Mouse (Mus musculus) stomach, adult 2 months (tissue): ENCODE results near the gene Ciao2a. TPM values are rescaled to one million over a fixed set of nuclear protein-coding genes. Genes with fewer than 3 reads are reported as not detected.

Source experiments
- polyA plus RNA-seq: library from polyadenylated mRNA; depleted of rRNA; stranded (reverse); fragments of >200 nt; gene quantifications from 2 replicates; pipeline ENCODE4 v1.2.3, GENCODE M21; 2012; rRNA removed

The Ciao2a gene
- 4.1 and 4.3 TPM in 2 replicates for polyA plus RNA-seq

GRCm38 (mm10) chr9:66126456-66127192, at the start of gene Ciao2a, which contains the start of gene Snx1:
Gene Ciao2a (plus strand): TSS chr9:66126611.
Gene Snx1 (minus strand): TSS chr9:66126587.

GRCm38 (mm10) chr9:66157958-66158830, 31.8 kb downstream of the Ciao2a start, which contains the start of gene Dapk2:
Gene Dapk2 (plus strand): TSS chr9:66158223.

Other genes starting within 250 kb of the Ciao2a start
- gene Pclaf, start 236.4 kb upstream of the Ciao2a start, polyA plus RNA-seq: 0.37 and 0.51 TPM in 2 replicates
- gene Trip4, start 217.8 kb upstream of the Ciao2a start, polyA plus RNA-seq: 1.7 and 1.8 TPM in 2 replicates
- gene Csnk1g1, start 217.7 kb upstream of the Ciao2a start, polyA plus RNA-seq: 0.61 and 1.1 TPM in 2 replicates
- 108 and 111 TPM in 2 replicates for gene Ppib, start 66.4 kb upstream of the Ciao2a start, polyA plus RNA-seq
- gene Snx22, start 56.9 kb upstream of the Ciao2a start, polyA plus RNA-seq: 1.9 and 2.2 TPM in 2 replicates
- gene Snx1, start within 50 bp of the Ciao2a start, polyA plus RNA-seq: 18.4 and 22.6 TPM in 2 replicates
- gene Dapk2, start 31.6 kb downstream of the Ciao2a start, polyA plus RNA-seq: 3.1 and 3.3 TPM in 2 replicates
- gene Herc1, start 223.8 kb downstream of the Ciao2a start, polyA plus RNA-seq: 3.2 and 4.5 TPM in 2 replicates